Mouse (Mus musculus): ENCODE data around the gene Ypel2. TPM values are rescaled to one million over a fixed set of nuclear protein-coding genes. Genes with fewer than 3 reads are reported as not detected.

The Ypel2 gene
- polyA plus RNA-seq, 1 experiment: 2.1 TPM

DNA sequence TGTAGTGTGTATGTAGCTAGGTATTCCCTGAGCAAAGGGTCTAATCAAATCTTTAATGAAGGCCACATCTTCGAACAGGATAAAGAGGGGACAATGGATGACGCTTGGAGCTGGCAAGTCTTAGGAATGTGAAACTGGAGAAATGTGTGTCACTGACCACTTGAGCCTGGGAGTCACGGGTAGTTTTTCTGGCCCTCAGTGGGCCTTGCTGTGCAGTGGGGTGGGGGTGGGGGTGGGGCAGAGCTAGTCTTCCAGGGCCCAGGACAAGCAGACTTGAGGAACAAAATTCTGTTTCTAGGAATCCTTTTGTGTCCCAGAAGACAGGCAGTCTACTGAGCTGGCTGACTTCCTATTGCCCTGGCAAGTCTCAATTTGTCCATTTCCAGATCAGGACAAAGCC, 55.0 kb downstream of the Ypel2 start:
- WGBS: 80% methylated on average over 3 of the region's 3 CpGs
- TF ChIP-seq CTCF (IDR thresholded peaks at IDR 0.05; ENCODE audit: extremely low read depth, insufficient read depth, insufficient read length, insufficient replicate concordance) (no peak), POLR2A (IDR thresholded peaks at IDR 0.05; ENCODE audit: low read depth, low read length) (no peak)
- H3K4me3 ChIP-seq (ENCODE audit: extremely low read depth, insufficient read depth, insufficient read length): no peak overlapping the region
- H3K36me3 ChIP-seq (ENCODE audit: control insufficient read depth, insufficient read depth, low read length): peaks cover 4% of the 10 kb centered on the region; the same call in 1 of the 2 replicates
- DNase-seq (ENCODE audit: low read depth in 1 of 2, low spot score in 2 of 2): no peak
- H3K27me3 ChIP-seq (ENCODE audit: control insufficient read depth, insufficient read depth, low read length): no peaks in the 10 kb centered on the region
- H3K27ac ChIP-seq (ENCODE audit: insufficient read depth, low read length): no peak overlapping the region
- no peaks in the 10 kb centered on the region for H3K4me1 ChIP-seq (ENCODE audit: control insufficient read depth, insufficient read depth, insufficient read length)

DNA sequence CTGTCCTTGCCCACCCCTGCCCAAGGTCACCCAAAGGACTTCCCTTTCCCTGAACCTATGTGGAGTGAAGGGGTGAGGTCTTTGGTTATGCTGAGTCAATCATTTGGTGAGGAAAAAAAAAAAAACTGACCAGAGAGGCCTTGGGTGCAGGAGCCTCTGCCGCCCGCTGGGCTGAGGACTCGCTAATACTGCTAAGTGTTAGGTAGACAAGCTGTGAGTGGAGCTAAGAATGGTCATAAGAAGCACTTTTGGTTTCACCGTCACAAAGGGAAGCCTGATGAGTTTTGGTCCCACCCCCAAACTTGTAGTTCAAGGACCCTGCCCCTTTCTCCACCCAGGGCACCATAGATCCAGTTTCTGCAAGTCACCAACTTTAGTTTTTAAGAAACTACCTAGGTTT, 55.4 kb downstream of the Ypel2 start:
- Histone ChIP-seq H3K27ac (ENCODE audit: insufficient read depth, low read length) (no peak overlapping the region), H3K36me3 (ENCODE audit: control insufficient read depth, insufficient read depth, low read length) (peaks cover 4% of the 10 kb centered on the region; the same call in 1 of the 2 replicates), H3K4me3 (ENCODE audit: extremely low read depth, insufficient read depth, insufficient read length) (no peak overlapping the region), H3K27me3 (ENCODE audit: control insufficient read depth, insufficient read depth, low read length) (no peaks in the 10 kb centered on the region), H3K4me1 (ENCODE audit: control insufficient read depth, insufficient read depth, insufficient read length) (no peaks in the 10 kb centered on the region)
- TF ChIP-seq POLR2A (IDR thresholded peaks at IDR 0.05; ENCODE audit: low read depth, low read length): no peak
- TF ChIP-seq CTCF (IDR thresholded peaks at IDR 0.05; ENCODE audit: extremely low read depth, insufficient read depth, insufficient read length, insufficient replicate concordance): no peak
- 90% methylated on average over 4 of the region's 4 CpGs for WGBS
- DNase-seq (ENCODE audit: low read depth in 1 of 2, low spot score in 2 of 2): no peak

DNA sequence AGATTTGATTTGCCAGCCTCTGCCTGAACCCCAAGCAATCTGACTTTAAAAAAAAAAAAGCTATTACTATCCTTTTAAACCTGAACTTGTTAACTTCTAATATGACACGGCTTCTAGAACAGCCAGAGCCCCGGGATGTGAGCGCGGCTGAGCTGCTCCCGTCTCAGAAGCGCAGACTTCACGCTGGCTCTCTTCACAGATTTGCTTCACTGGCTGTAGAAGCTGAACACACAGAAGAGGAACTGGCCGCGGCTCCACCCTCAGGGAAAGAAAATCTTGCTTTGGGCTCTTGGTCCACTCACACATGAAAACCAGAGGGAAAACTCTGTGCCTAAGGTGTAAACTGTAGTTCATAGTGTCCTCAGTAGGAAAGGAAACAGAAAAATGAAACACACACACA, 56.6 kb downstream of the Ypel2 start:
- H3K27me3 ChIP-seq (ENCODE audit: control insufficient read depth, insufficient read depth, low read length): no peaks in the 10 kb centered on the region
- TF ChIP-seq CTCF (IDR thresholded peaks at IDR 0.05; ENCODE audit: extremely low read depth, insufficient read depth, insufficient read length, insufficient replicate concordance) (no peak), POLR2A (IDR thresholded peaks at IDR 0.05; ENCODE audit: low read depth, low read length) (no peak)
- H3K4me1 ChIP-seq (ENCODE audit: control insufficient read depth, insufficient read depth, insufficient read length): no peaks in the 10 kb centered on the region
- no peak overlapping the region for H3K4me3 ChIP-seq (ENCODE audit: extremely low read depth, insufficient read depth, insufficient read length)
- H3K36me3 ChIP-seq (ENCODE audit: control insufficient read depth, insufficient read depth, low read length): 0 out of 2 replicates have a peak, but pooled peaks cover 2% of the 10 kb centered on the region
- WGBS: 33% methylated on average over 9 of the region's 9 CpGs
- DNase-seq (ENCODE audit: low read depth in 1 of 2, low spot score in 2 of 2): peak in 1 of 2 experiments; percentile 6
- H3K27ac ChIP-seq (ENCODE audit: insufficient read depth, low read length): no peak overlapping the region

DNA sequence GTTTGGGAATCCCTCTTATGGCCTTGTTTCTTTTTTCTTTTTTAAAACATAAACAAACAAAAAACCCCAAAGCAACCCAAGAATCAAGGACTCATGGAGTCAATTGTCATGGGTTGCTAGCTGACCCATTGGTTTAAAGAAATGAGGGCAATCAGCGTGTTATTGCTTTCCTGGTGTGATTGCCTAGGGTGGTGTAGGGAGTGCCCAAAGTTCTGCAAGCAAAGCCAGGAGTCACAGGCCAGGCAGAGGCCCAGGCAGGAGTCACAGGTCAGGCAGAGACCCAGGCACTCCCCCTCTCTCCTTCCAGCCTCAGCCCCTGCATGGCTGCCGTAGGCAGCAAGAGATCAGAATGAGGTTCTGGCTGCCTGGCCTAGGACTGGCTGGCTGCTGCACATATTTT, 58.6 kb downstream of the Ypel2 start:
- no peak overlapping the region for H3K4me3 ChIP-seq (ENCODE audit: extremely low read depth, insufficient read depth, insufficient read length)
- WGBS: 81% methylated on average over 2 of the region's 2 CpGs
- H3K4me1 ChIP-seq (ENCODE audit: control insufficient read depth, insufficient read depth, insufficient read length): no peaks in the 10 kb centered on the region
- no peaks in the 10 kb centered on the region for H3K36me3 ChIP-seq (ENCODE audit: control insufficient read depth, insufficient read depth, low read length)
- no peak overlapping the region for H3K27ac ChIP-seq (ENCODE audit: insufficient read depth, low read length)
- no peaks in the 10 kb centered on the region for H3K27me3 ChIP-seq (ENCODE audit: control insufficient read depth, insufficient read depth, low read length)
- TF ChIP-seq CTCF (IDR thresholded peaks at IDR 0.05; ENCODE audit: extremely low read depth, insufficient read depth, insufficient read length, insufficient replicate concordance): no peak
- TF ChIP-seq POLR2A (IDR thresholded peaks at IDR 0.05; ENCODE audit: low read depth, low read length): no peak
- DNase-seq (ENCODE audit: low read depth in 1 of 2, low spot score in 2 of 2): no peak

DNA sequence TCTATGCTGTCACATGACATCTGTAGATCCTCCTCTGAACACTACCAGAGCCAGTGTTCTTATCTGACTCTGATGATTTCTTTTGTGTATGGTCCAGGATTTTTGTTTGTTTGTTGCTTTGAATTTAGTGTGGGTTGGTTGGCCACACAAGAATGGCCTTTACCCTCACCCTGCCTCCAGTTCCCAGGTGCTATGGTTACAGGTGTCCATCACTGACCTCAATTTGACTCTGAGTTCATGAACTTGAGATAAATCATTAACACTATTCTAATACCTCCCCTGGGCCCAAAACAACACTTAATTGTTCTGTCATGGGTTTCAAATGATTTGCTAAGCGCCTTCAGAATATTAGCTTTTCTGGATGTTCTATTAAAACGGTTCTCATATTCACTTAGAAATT, 61.3 kb downstream of the Ypel2 start:
- no peaks in the 10 kb centered on the region for H3K36me3 ChIP-seq (ENCODE audit: control insufficient read depth, insufficient read depth, low read length)
- H3K27ac ChIP-seq (ENCODE audit: insufficient read depth, low read length): no peak overlapping the region
- 91% methylated on average over 2 of the region's 2 CpGs for WGBS
- H3K27me3 ChIP-seq (ENCODE audit: control insufficient read depth, insufficient read depth, low read length): no peaks in the 10 kb centered on the region
- H3K4me3 ChIP-seq (ENCODE audit: extremely low read depth, insufficient read depth, insufficient read length): no peak overlapping the region
- H3K4me1 ChIP-seq (ENCODE audit: control insufficient read depth, insufficient read depth, insufficient read length): no peaks in the 10 kb centered on the region
- TF ChIP-seq CTCF (IDR thresholded peaks at IDR 0.05; ENCODE audit: extremely low read depth, insufficient read depth, insufficient read length, insufficient replicate concordance) (no peak), POLR2A (IDR thresholded peaks at IDR 0.05; ENCODE audit: low read depth, low read length) (no peak)
- no peak for DNase-seq (ENCODE audit: low read depth in 1 of 2, low spot score in 2 of 2)

DNA sequence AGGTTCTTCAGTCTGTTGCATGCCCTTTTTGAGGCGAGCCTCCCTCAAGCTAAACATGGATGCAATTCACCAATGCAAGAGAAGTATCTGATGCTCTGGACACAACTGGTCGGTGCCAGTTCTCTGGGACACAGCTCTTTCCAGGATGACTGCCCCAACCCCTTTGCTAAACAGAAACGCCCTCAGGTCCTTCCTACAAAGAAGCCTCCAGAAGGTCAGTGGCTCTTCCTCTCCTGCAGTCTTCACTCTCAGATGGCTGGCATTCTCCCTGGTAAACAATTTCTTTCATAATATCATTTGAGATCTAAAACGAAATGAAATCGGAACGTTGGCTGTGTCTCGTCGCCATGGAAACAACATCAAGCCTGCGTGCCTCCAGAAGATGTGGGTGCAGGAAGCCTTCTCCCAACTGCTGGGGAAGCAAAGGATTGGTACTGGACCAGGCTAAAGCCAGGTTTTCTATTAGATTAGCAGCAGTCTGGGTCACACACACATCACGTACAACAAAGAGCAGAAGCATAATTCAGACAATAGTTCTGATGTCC, 62.8 kb downstream of the Ypel2 start:
- H3K36me3 ChIP-seq (ENCODE audit: control insufficient read depth, insufficient read depth, low read length): no peaks in the 10 kb centered on the region
- 84% methylated on average over 10 of the region's 10 CpGs for WGBS
- no peaks in the 10 kb centered on the region; the same call in 1 of the 2 replicates for H3K4me1 ChIP-seq (ENCODE audit: control insufficient read depth, insufficient read depth, insufficient read length)
- no peak for DNase-seq (ENCODE audit: low read depth in 1 of 2, low spot score in 2 of 2)
- no peaks in the 10 kb centered on the region for H3K27me3 ChIP-seq (ENCODE audit: control insufficient read depth, insufficient read depth, low read length)
- H3K4me3 ChIP-seq (ENCODE audit: extremely low read depth, insufficient read depth, insufficient read length): no peak overlapping the region
- no peak overlapping the region for H3K27ac ChIP-seq (ENCODE audit: insufficient read depth, low read length)
- TF ChIP-seq CTCF (IDR thresholded peaks at IDR 0.05; ENCODE audit: extremely low read depth, insufficient read depth, insufficient read length, insufficient replicate concordance) (no peak), POLR2A (IDR thresholded peaks at IDR 0.05; ENCODE audit: low read depth, low read length) (no peak)

DNA sequence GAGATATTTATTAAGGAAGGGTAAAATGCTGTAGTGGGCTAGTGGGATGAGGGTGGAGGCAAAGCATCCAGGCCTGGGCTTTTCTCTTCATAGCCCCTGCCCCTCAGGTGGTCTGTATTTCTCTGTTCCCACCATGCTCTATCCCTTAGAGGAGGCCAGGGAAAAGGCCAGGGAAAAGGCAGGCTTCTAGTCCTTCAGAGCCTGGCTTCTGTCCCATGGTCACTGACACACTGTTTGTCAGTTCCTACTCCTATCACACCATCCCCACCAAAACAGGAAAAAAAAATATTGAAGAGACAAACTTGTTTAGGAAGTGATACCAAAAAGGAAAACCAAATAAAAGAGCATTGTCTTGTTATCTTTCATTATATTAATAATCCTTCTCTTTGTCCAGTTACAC, 63.5 kb downstream of the Ypel2 start:
- Histone ChIP-seq H3K4me1 (ENCODE audit: control insufficient read depth, insufficient read depth, insufficient read length) (peaks cover 5% of the 10 kb centered on the region; the same call in 1 of the 2 replicates), H3K4me3 (ENCODE audit: extremely low read depth, insufficient read depth, insufficient read length) (no peak overlapping the region), H3K27ac (ENCODE audit: insufficient read depth, low read length) (no peak overlapping the region), H3K27me3 (ENCODE audit: control insufficient read depth, insufficient read depth, low read length) (no peaks in the 10 kb centered on the region), H3K36me3 (ENCODE audit: control insufficient read depth, insufficient read depth, low read length) (no peaks in the 10 kb centered on the region)
- TF ChIP-seq CTCF (IDR thresholded peaks at IDR 0.05; ENCODE audit: extremely low read depth, insufficient read depth, insufficient read length, insufficient replicate concordance): no peak
- no peak for TF ChIP-seq POLR2A (IDR thresholded peaks at IDR 0.05; ENCODE audit: low read depth, low read length)
- no peak for DNase-seq (ENCODE audit: low read depth in 1 of 2, low spot score in 2 of 2)
